Mouse (Mus musculus) skeletal muscle tissue, postnatal 0 days (tissue): ENCODE measurements around the gene Dock3. TPM values are rescaled to one million over a fixed set of nuclear protein-coding genes. Genes with fewer than 3 reads are reported as not detected.

Experiments used
- microRNA-seq, 2 experiments: library from miRNA; unstranded; fragments of <30 nt; microRNA quantifications; one replicate each; pipeline ENCODE4; 2016
- polyA plus RNA-seq: library from polyadenylated mRNA; unstranded; fragments of >200 nt; fragmentation: Nextera tagmentation; extraction: Ambion mirVana; gene quantifications from 2 replicates; pipeline ENCODE4 v1.2.1, GENCODE M21; 2015

The Dock3 gene
- 0.12 and 1.2 TPM in 2 replicates for polyA plus RNA-seq

DNA sequence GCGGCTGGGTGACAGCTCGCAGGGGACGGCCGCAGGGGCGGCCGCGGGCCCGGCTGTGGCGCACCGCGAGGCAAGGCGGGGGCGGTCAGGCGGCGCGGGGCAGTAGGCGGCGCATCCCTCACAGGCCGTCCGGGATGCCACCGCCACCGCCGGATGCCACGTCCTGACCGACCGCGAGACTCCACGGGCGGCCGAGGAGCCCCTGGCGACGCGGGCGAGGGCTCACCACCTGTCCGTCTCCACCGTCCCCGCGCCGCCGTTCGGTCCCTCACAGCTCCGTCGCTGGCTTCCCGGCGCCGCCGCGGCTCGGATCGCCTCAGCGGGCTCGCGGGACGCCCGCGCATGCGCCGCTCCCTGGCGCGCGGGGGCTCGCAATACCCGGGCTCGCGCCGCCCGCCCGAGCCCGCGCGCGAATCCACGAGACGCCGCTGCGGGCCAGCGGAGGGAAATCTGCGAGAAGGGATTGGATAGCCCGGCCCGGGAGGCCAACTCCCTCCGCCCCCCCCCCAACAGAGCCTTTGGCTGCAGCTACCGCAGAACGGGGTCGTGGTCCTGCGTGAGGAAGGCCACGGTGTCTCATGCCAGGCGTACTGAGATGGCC, at the start of gene Dock3:
Dock3 (minus strand) TSS at position 371 of the 601 bp plus-strand sequence.

DNA sequence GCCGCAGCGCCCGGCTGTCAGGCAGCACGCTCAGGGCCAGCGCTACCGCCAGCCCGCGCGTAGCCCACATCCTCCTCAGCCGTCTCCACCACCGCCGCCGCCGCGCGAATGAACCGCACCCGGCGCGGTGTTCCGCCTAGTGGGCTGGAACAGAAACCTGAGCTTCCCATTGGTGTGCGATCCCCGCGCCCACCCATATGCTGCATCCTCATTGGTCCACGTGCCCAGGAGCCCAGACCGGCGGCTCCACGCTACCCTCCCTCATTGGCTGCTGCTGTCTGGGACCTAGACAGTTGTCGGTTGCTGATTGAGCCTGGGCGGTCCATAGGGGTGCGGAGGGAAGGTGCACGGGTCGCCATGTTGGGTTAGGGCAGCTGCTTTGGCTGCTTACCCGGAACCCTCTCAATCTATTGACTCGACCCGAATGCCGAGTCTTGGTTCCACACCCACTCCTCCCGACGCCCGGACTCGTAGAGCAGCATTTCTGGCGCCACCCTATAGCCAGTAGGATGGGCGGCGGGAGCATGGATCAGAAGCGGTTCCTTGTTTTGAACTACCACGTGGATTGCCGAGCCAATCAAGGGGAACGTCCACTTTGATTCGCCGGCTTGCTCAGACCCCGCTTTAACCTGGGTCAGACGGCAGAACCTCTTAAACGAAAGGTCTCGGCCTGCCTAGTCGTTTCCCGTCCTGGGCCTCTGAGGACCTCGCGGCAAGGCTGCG, 339.7 kb downstream of the Dock3 start, which contains the start of gene Manf:
Manf (minus strand) TSS at position 151 of the 723 bp plus-strand sequence.

GRCm38 (mm10) chr9:106886828-106887702, 344.6 kb downstream of the Dock3 start, which contains the start of gene Rbm15b:
Rbm15b (minus strand) TSS chr9:106887428.

Small RNA genes within 50 kb of the gene (microRNA-seq; reads per million reads assigned to microRNA genes)
- 0 reads per million in 2 experiments for gene Gm22238

Other genes starting within 250 kb of the Dock3 start
- gene Mapkapk3, start 58.0 kb upstream of the Dock3 start, polyA plus RNA-seq: 20.2 and 21.4 TPM in 2 replicates
- 29.9 and 30.3 TPM in 2 replicates for gene Cish, start 64.1 kb upstream of the Dock3 start, polyA plus RNA-seq
- gene Hemk1, start 106.4 kb upstream of the Dock3 start, polyA plus RNA-seq: 9.7 and 10.7 TPM in 2 replicates
- 12.1 and 13.0 TPM in 2 replicates for gene 6430571L13Rik, start 108.7 kb upstream of the Dock3 start, polyA plus RNA-seq
- gene Cacna2d2, start 167.7 kb upstream of the Dock3 start, polyA plus RNA-seq: 0.15 and 0.21 TPM in 2 replicates